Mouse (Mus musculus): ENCODE data around the gene Tmem110.

Tmem110 gene

DNA sequence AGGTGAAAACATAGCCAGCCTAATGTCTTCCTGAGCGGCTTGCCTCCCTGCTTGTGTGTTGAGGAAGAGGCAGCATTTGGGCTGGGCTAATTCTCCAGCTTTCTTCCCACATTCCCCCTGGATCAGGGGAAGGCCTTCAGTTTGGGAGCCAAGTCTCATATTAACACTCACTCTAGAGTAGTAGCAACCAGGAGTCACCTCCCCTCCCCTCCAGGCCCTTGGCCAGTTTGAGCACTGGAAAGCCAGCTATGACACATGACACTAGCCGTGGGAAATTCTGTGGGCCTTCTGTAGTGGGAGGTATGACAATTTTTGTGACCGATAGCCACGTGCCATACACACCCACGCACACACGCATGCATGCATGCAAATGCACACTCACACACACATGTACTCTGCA lies 80.6 kb downstream of the Tmem110 start:
- no peak for DNase-seq

DNA sequence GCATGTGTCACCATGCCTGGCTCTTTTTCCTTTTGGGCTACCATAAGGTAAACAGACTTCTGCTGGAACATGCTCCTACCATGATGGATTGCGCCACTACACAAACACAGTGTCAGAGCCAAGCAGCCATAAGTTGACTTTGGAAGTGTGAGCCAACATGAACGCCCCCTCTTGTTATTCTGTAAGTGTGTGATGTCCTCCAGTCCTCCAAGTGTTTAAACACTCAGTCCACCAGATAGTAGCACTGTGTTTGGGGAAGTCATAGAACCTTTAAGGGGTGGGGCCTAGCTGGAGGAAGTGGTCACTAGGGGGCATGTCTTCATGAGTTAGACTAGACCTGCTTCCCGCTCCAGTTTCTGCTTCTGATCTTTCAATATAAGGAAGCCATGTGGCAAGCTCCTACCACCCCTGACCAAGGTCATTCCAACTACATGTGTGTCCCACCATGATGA lies 82.5 kb downstream of the Tmem110 start:
- no peak for DNase-seq

GRCm38 (mm10) chr14:30911141-30911540 lies 85.8 kb downstream of the Tmem110 start:
- no peak for DNase-seq

GRCm38 (mm10) chr14:30912641-30913040 lies 87.3 kb downstream of the Tmem110 start:
- DNase-seq, result no peak

DNA sequence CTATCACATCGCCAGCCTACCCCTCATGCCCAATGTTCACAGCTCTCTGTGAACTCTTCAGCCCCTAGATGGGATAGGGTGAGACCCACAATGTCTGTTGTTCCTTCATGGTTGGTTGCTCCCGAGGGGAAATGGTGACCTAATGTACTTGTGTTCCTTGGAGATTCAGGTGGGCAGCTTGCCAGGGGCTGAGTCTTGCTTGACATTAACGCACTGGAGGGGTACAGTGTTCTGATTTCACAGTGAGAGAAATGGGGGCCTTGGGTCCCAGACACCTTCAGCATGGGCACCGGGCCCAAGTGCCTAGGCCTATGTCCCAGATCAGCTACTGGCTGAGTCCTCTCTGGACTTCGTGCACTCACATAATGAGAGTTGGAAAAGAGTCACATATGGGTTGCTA lies 88.0 kb downstream of the Tmem110 start:
- DNase-seq, result peak; percentile 26

GRCm38 (mm10) chr14:30916516-30916915 lies 91.1 kb downstream of the Tmem110 start:
- DNase-seq, result no peak

DNA sequence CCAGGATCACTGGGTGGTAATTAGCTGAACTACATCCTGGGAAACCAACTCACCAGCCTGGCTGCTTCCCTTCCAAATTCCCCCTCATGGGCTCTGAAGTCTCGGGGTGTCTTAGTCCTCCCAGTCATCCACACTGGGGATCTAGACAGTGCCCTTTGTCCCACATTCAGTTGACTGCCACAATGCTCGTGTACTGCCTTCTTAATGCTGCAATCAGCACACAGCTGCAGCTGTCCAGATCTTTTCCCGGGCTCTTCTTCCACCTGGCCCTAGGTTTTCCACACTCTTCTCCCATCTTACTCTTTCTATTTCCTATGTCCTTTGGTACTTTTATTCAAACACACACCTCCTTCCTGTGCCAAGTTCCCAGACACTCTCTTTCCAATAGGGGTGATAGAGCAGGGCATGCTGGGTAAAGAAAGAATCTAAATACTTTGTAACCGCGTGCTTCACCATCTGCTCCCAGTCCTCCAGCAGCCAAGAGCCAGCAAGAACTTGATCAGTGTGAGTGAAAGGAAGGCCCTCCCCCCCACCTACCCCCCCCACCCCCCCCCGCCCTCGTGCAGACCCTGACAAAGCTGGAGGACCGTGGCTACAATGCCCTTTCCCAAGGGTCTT lies 96.8 kb downstream of the Tmem110 start:
- peak; percentile 29 for DNase-seq

DNA sequence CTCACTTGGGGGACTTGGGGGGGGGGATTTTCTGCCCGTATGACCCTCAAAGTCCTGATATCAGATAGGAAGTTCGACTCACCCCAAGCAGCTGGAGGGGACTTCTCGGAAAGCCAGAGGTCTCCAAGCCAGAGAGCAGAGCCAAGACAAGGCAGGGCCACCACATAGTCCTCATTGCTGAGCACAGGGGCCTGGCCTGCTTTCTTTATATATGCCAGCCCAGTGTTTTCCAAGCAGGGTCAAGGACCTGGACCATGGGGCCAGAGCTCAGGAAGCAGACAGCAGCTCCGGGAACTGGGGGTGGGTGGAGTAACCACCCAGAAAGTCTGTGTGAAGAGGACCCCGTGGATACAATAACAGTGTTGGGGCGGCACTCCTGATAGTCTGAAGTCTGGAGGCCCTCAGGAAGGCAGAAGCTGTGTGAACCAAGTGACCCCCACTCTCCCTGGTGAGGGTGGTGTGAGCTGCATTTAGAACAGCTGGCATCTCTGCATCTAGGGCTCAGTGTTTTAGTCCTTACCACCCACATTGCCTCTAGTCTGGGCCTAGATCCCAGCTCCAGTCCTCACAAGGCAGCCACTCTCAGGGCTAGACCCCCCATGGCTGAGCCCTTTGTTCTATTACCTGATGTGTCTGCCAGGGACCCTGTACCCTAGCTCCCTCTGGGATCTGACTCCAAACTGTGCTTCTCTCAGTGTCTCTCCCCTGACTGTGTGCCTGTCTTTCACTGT lies 98.2 kb downstream of the Tmem110 start, which contains the start of gene Itih3:
Gene Itih3 (minus strand): TSS at position 386 of the 731 bp plus-strand sequence.
- DNase-seq, result no peak

DNA sequence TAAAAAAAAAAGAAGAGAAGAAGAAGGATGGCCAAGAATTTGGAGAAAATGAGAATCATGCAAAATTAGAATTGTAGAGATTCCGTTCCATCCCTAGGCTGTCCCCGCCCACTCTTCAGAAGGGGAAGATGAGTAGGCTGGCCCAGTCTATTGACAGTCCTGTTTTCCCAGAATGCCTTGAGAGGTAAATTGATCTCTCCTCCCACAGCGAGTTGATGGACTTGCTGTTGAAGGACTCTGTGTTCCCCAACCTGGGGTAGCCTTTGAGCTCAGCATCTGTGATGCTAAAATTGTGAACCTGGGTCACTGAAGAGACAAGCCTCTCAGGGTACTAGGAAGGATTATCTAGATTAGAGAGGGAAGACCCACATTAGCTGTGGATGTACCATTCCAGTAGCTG lies 100.1 kb downstream of the Tmem110 start:
- no peak for DNase-seq

All from retina, postnatal 1 day (tissue).